Mouse (Mus musculus) hindbrain, embryonic 16.5 days (tissue): ENCODE results near the gene Chst14. TPM values are rescaled to one million over a fixed set of nuclear protein-coding genes. Genes with fewer than 3 reads are reported as not detected.

Source experiments
- ATAC-seq: fragments of 200-750 bp; cut with Nextera tagmentation; 2 replicates; pipeline ENCODE4 v1.8.0; 2017; ENCODE audit warnings: moderate TSS enrichment, moderate library complexity
- H3K27ac ChIP-seq: fragments of 300-500 bp; sonication (generic); 2 replicates; pipeline ENCODE4 v1.5.1; 2014; ENCODE audit warnings: low read depth, mild to moderate bottlenecking, control low read depth, low read length, moderate library complexity
- H3K27me3 ChIP-seq: fragments of 300-500 bp; sonication (generic); replicated peaks from 2 replicates; pipeline ENCODE4 v1.6.1; 2014; ENCODE audit warnings: low read length; ENCODE audit not compliant: control insufficient read depth, insufficient read depth
- H3K36me3 ChIP-seq: fragments of 300-500 bp; sonication (generic); 2 replicates; pipeline ENCODE4 v1.6.1; 2014; ENCODE audit warnings: mild to moderate bottlenecking, low read length, moderate library complexity, mixed read lengths; ENCODE audit not compliant: control insufficient read depth, insufficient read depth
- H3K4me1 ChIP-seq: fragments of 300-500 bp; sonication (generic); 2 replicates; pipeline ENCODE4 v1.6.1; 2014; ENCODE audit warnings: low read depth, low read length; ENCODE audit not compliant: control insufficient read depth, insufficient read depth
- H3K4me2 ChIP-seq: fragments of 300-500 bp; sonication (generic); 2 replicates; pipeline ENCODE4 v1.6.1; 2014; ENCODE audit warnings: mild to moderate bottlenecking, low read length, control low read depth, moderate library complexity
- H3K4me3 ChIP-seq: fragments of 300-500 bp; sonication (generic); 2 replicates; pipeline ENCODE4 v1.5.1; 2014; ENCODE audit warnings: mild to moderate bottlenecking, low read length, control low read depth, moderate library complexity
- H3K9ac ChIP-seq: fragments of 300-500 bp; sonication (generic); 2 replicates; pipeline ENCODE4 v1.6.1; 2014; ENCODE audit warnings: low read depth, mild to moderate bottlenecking, control low read depth, low read length, moderate library complexity
- H3K9me3 ChIP-seq: fragments of 300-500 bp; sonication (generic); 2 replicates; pipeline ENCODE4 v1.6.1; 2014; ENCODE audit warnings: mild to moderate bottlenecking, low read length, moderate library complexity; ENCODE audit not compliant: control insufficient read depth
- WGBS: fragments of 180-500 bp; shearing (Covaris S2); extraction: QIAGEN DNeasy Blood & Tissue Kit; methylation state at CpG from one replicate; pipeline ENCODE4 v1.1.7; 2014; 5-methylcytosine and 5-hydroxymethylcytosine counted together
- polyA plus RNA-seq: library from polyadenylated mRNA; unstranded; fragments of >200 nt; fragmentation: Nextera tagmentation; extraction: Ambion mirVana; gene quantifications from 2 replicates; pipeline ENCODE4 v1.2.1, GENCODE M21; 2015

The Chst14 gene
- polyA plus RNA-seq, 1 experiment from 2014 or later, result 5.3 TPM

- peaks cover 5% of the 10 kb centered on the region for H3K4me1 ChIP-seq
- no peak overlapping the region; the same call in 1 of the 2 replicates for H3K4me2 ChIP-seq
- H3K9me3 ChIP-seq, result no peaks in the 10 kb centered on the region
- no peak overlapping the region for H3K27ac ChIP-seq
- 82% methylated on average over 5 of the region's 5 CpGs for WGBS
- H3K9ac ChIP-seq, result no peak overlapping the region
- peaks cover 10% of the 10 kb centered on the region for H3K27me3 ChIP-seq
- no peaks in the 10 kb centered on the region for H3K36me3 ChIP-seq
- ATAC-seq, result no peak
- no peak overlapping the region for H3K4me3 ChIP-seq
These were observed 45.8 kb downstream of the Chst14 start for GRCm38 (mm10) chr2:118972048-118972447.

- Histone ChIP-seq H3K9me3 (no peaks in the 10 kb centered on the region), H3K4me2 (peak overlapping the region; percentile 70), H3K27ac (no peak overlapping the region), H3K4me3 (peak overlapping the region; percentile 45), H3K4me1 (peaks cover 5% of the 10 kb centered on the region), H3K27me3 (peaks cover 10% of the 10 kb centered on the region), H3K36me3 (no peaks in the 10 kb centered on the region), H3K9ac (peak overlapping the region; percentile 62)
- peak; percentile 75 for ATAC-seq
- 1% methylated on average over 33 of the region's 33 CpGs for WGBS
These were observed 46.5 kb downstream of the Chst14 start for GRCm38 (mm10) chr2:118972687-118973376.

- Histone ChIP-seq H3K36me3 (no peaks in the 10 kb centered on the region), H3K9ac (peak overlapping the region; percentile 81), H3K4me3 (peak overlapping the region; percentile 61), H3K4me1 (peaks cover 5% of the 10 kb centered on the region), H3K9me3 (no peaks in the 10 kb centered on the region), H3K4me2 (peak overlapping the region; percentile 92), H3K27ac (no peak overlapping the region; the same call in 1 of the 2 replicates), H3K27me3 (peaks cover 10% of the 10 kb centered on the region)
- 1% methylated on average over 15 of the region's 15 CpGs for WGBS
- peak; percentile 34 for ATAC-seq
These were observed 49.6 kb downstream of the Chst14 start for GRCm38 (mm10) chr2:118975855-118976254.

GRCm38 (mm10) chr2:118976282-118976929 lies 50.1 kb downstream of the Chst14 start:
- H3K27me3 ChIP-seq, result peaks cover 10% of the 10 kb centered on the region
- peak overlapping the region; percentile 81 for H3K9ac ChIP-seq
- H3K27ac ChIP-seq, result peak overlapping the region; percentile 69
- no peaks in the 10 kb centered on the region for H3K36me3 ChIP-seq
- peak overlapping the region; percentile 61 for H3K4me3 ChIP-seq
- peaks cover 5% of the 10 kb centered on the region for H3K4me1 ChIP-seq
- H3K9me3 ChIP-seq, result no peaks in the 10 kb centered on the region
- WGBS, result 1% methylated on average over 55 of the region's 57 CpGs
- peak overlapping the region; percentile 92 for H3K4me2 ChIP-seq
- ATAC-seq, result peak; percentile 90

GRCm38 (mm10) chr2:118976941-118977340 lies 50.6 kb downstream of the Chst14 start:
- Histone ChIP-seq H3K27me3 (peaks cover 10% of the 10 kb centered on the region), H3K4me2 (peak overlapping the region; percentile 92), H3K27ac (peak overlapping the region; percentile 69; the same call in 1 of the 2 replicates), H3K9ac (peak overlapping the region; percentile 81), H3K4me3 (peak overlapping the region; percentile 61), H3K4me1 (peaks cover 5% of the 10 kb centered on the region), H3K36me3 (no peaks in the 10 kb centered on the region), H3K9me3 (no peaks in the 10 kb centered on the region)
- no peak for ATAC-seq
- whole genome bisulfite sequencing, result 19% methylated on average over 5 of the region's 5 CpGs

- H3K9ac ChIP-seq, result no peak overlapping the region
- H3K27me3 ChIP-seq, result peaks cover 10% of the 10 kb centered on the region
- peaks cover 3% of the 10 kb centered on the region; the same call in 1 of the 2 replicates for H3K4me1 ChIP-seq
- no peak overlapping the region for H3K4me3 ChIP-seq
- H3K27ac ChIP-seq, result no peak overlapping the region
- H3K9me3 ChIP-seq, result no peaks in the 10 kb centered on the region
- ATAC-seq, result no peak
- 34% methylated on average over 6 of the region's 6 CpGs for WGBS
- H3K4me2 ChIP-seq, result no peak overlapping the region
- no peaks in the 10 kb centered on the region for H3K36me3 ChIP-seq
These were observed 51.8 kb downstream of the Chst14 start for GRCm38 (mm10) chr2:118978064-118978463.

Other genes with a start within 250 kb of the Chst14 start
- 0.03 TPM in 1 of 2 replicates, not detected in the other for gene Ankrd63, start 222.5 kb upstream of the Chst14 start, polyA plus RNA-seq
- gene Plcb2, start 198.1 kb upstream of the Chst14 start, polyA plus RNA-seq, result 0.88 and 1.1 TPM in 2 replicates
- 20.2 and 20.4 TPM in 2 replicates for gene Inafm2, start 180.7 kb upstream of the Chst14 start, polyA plus RNA-seq
- gene Ccdc9b, start 163.8 kb upstream of the Chst14 start, polyA plus RNA-seq, result 1.0 and 1.3 TPM in 2 replicates
- not detected in 2 replicates for gene Phgr1, start 153.7 kb upstream of the Chst14 start, polyA plus RNA-seq
- gene Disp2, start 146.8 kb upstream of the Chst14 start, polyA plus RNA-seq, result 82.9 and 87.0 TPM in 2 replicates
- 22.0 and 22.5 TPM in 2 replicates for gene Knstrn, start 112.5 kb upstream of the Chst14 start, polyA plus RNA-seq
- gene Ivd, start 64.5 kb upstream of the Chst14 start, polyA plus RNA-seq, result 52.2 and 56.1 TPM in 2 replicates
- gene Bahd1, start 26.1 kb upstream of the Chst14 start, polyA plus RNA-seq, result 6.2 and 6.5 TPM in 2 replicates
- 41.7 and 44.1 TPM in 2 replicates for gene Ccdc32, start 102.9 kb downstream of the Chst14 start, polyA plus RNA-seq
- 3.7 and 4.1 TPM in 2 replicates for gene Rpusd2, start 108.3 kb downstream of the Chst14 start, polyA plus RNA-seq
- 8.3 and 9.7 TPM in 2 replicates for gene Knl1, start 120.6 kb downstream of the Chst14 start, polyA plus RNA-seq
- gene Rad51, start 186.3 kb downstream of the Chst14 start, polyA plus RNA-seq, result 10.6 and 12.7 TPM in 2 replicates
- 49.3 and 50.1 TPM in 2 replicates for gene Rmdn3, start 230.5 kb downstream of the Chst14 start, polyA plus RNA-seq
- gene Gchfr, start 241.3 kb downstream of the Chst14 start, polyA plus RNA-seq, result 10.9 and 16.2 TPM in 2 replicates
- gene Gm14137, start 248.0 kb downstream of the Chst14 start, polyA plus RNA-seq, result 0.86 TPM in 2 replicates